In the genomic region with DNA sequence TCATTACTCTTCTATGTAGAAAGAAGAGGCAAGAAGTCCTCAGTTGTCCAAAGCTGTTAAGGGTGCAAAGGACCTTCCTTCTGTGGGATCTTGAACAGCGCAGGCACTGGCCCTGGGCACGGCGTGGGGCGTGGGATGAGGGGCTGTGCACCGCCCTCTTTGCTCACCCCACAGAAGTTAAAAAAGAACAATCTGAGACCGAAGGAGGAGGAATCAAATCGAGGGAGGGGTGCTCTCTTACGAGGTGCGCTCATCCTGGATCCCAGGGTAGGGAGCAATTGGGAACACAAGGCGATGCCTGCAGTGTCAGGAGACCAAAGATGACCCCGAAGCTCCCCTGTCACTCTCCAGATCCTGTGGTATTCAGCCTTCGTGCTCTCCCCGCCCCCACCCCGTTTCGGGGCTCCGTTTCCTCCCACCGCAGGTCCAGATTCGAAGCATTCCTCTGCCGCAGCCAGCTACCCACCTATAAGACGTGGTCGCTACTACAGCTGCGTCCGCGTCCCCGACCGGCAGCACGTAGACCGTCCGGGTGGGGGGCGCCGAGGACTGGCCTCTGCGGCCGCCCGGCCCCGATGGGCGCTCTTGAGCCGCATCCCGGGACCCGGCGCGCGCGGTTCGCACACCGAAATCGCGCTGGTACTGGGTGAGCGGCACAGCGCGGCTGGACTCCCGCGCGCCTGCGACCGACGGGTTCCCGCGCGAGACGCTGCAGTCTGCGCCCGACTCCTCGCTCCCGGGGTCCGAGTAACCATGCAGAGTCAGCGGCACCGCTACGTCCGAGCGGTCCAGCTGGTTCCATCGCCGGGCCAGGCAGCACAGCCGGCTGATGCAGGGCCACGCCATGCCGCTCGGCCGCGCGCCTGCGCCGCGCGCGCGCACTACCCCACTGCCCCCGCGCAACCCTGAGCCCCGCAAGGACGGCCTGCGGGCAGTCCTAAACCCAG, we compare ENCODE assay signal across 7 mouse cellular contexts. TPM values are rescaled to one million over a fixed set of nuclear protein-coding genes. Genes with fewer than 3 reads are reported as not detected.
A peak's percentile ranks its signal among the peaks of the same experiment; 100 is the strongest.
DNase-seq lines count a peak whose midpoint lies in the region; ATAC-seq lines count a peak whose summit lies in the region.

A gene (minus strand): TSS at position 891 of the 947 bp plus-strand sequence.

- H3K36me3 ChIP-seq in forebrain, embryonic 16.5 days (ENCODE audit: control insufficient read depth, insufficient read depth), result no peaks in the 10 kb centered on the region
- no peaks in the 10 kb centered on the region for H3K36me3 ChIP-seq in hindbrain, embryonic 11.5 days (ENCODE audit: control insufficient read depth, insufficient read depth, low read length)

- ATAC-seq in forebrain, embryonic 16.5 days, result peak; percentile 81
- ATAC-seq in hindbrain, embryonic 11.5 days (ENCODE audit: low FRiP score), result peak; percentile 92
- peak; percentile 23; the same call in 1 of the 2 replicates for ATAC-seq in megakaryocyte progenitor cell, adult 5-6 weeks (replicated peaks; ENCODE audit: poor library complexity)

- H3K27me3 ChIP-seq in forebrain, embryonic 16.5 days (replicated peaks; ENCODE audit: control insufficient read depth, insufficient read depth, low read length), result no peaks in the 10 kb centered on the region; the same call in 1 of the 2 replicates
- H3K27me3 ChIP-seq in hindbrain, embryonic 11.5 days (ENCODE audit: control insufficient read depth, insufficient read depth, low read length), result no peaks in the 10 kb centered on the region

- WGBS in forebrain, embryonic 16.5 days, result under 1% methylated on average over 90 of the region's 90 CpGs
- WGBS in hindbrain, embryonic 11.5 days, result under 1% methylated on average over 83 of the region's 90 CpGs

- no peaks in the 10 kb centered on the region for H3K9me3 ChIP-seq in forebrain, embryonic 16.5 days (ENCODE audit: control insufficient read depth, low read length)
- H3K9me3 ChIP-seq in hindbrain, embryonic 11.5 days (ENCODE audit: control insufficient read depth, low read length), result no peaks in the 10 kb centered on the region

- H3K4me3 ChIP-seq in forebrain, embryonic 16.5 days (replicated peaks; ENCODE audit: low read length), result peak within 1 kb of the TSS; percentile 85
- peak within 1 kb of the TSS; percentile 65 for H3K4me3 ChIP-seq in hindbrain, embryonic 11.5 days (ENCODE audit: low read depth, low read length)

- peaks cover 4% of the 10 kb centered on the region for H3K4me1 ChIP-seq in forebrain, embryonic 16.5 days (replicated peaks; ENCODE audit: control insufficient read depth, insufficient read depth, low read length)
- H3K4me1 ChIP-seq in hindbrain, embryonic 11.5 days (replicated peaks; ENCODE audit: control insufficient read depth, insufficient read depth, low read length), result no peaks in the 10 kb centered on the region

- H3K9ac ChIP-seq in forebrain, embryonic 16.5 days (replicated peaks; ENCODE audit: low read depth, low read length), result peak within 1 kb of the TSS; percentile 87
- peak within 1 kb of the TSS; percentile 79 for H3K9ac ChIP-seq in hindbrain, embryonic 11.5 days (ENCODE audit: low read depth, low read length)

- peak within 1 kb of the TSS; percentile 23; the same call in 1 of the 2 replicates for H3K27ac ChIP-seq in forebrain, embryonic 16.5 days (ENCODE audit: low read length)
- H3K27ac ChIP-seq in hindbrain, embryonic 11.5 days (ENCODE audit: low read depth, low read length), result no peak within 1 kb of the TSS

- intact Hi-C loops in left cerebral cortex, postnatal 25 days (cut with DNase I), result loop anchor here (1.0 to 5.0 kb wide), 2 partner anchors 37 to 62 kb away; a partner anchor contains a TSS

- H3K4me2 ChIP-seq in forebrain, embryonic 16.5 days (ENCODE audit: low read length), result peak within 1 kb of the TSS; percentile 84
- peak within 1 kb of the TSS; percentile 90 for H3K4me2 ChIP-seq in hindbrain, embryonic 11.5 days (replicated peaks; ENCODE audit: low read depth, low read length)

- DNase-seq in adrenal gland, adult (ENCODE audit: inconsistent age in 2 of 2, low spot score in 1 of 2), result peak; percentile 53 to 87
- DNase-seq in cerebellum, adult 11-12 months, result peak; percentile 81
- peak; percentile 77 for DNase-seq in hindbrain, embryonic 11.5 days (ENCODE audit: low spot score)
- peak; percentile 64 to 72 for DNase-seq in left cerebral cortex, postnatal 25 days (ENCODE audit: low spot score in 2 of 2)
- peak; percentile 41 to 48 for DNase-seq in right cerebral cortex, postnatal 36 days (ENCODE audit: low spot score in 2 of 2)

RNA-seq across cellular contexts. Expression of the gene that starts here (rescaled TPM):
- polyA plus RNA-seq in forebrain, embryonic 16.5 days (2015; fragmentation: Nextera tagmentation; extraction: Ambion mirVana), result 2.8 and 4.3 TPM in 2 replicates
- polyA plus RNA-seq in hindbrain, embryonic 11.5 days (2014; fragmentation: Nextera tagmentation; extraction: Ambion mirVana), result 1.7 and 1.8 TPM in 2 replicates
- total RNA-seq in left cerebral cortex, postnatal 25 days (2021), result 10 to 100 TPM; 46.4 to 54.3 TPM
- not detected in 2 replicates for total RNA-seq in megakaryocyte progenitor cell, adult 5-6 weeks (2015)
- not detected in 2 replicates for total RNA-seq in megakaryocyte progenitor cell, adult 5-6 weeks (2017)

Comparison
In these comparisons a context has a peak if more than half of its experiments do, and no peak if none do; other contexts are left out.
1. RNA of the gene that starts here (total RNA-seq): 46.4 to 54.3 TPM in left cerebral cortex, postnatal 25 days; not detected in megakaryocyte progenitor cell, adult 5-6 weeks; every median in the first group is over 10 times any median in the second.
2. Peak in ATAC-seq in megakaryocyte progenitor cell, adult 5-6 weeks; RNA of the gene not detected or under 1 TPM.
3. ATAC-seq: peak in every context shown above with its lines; median percentile 92 in hindbrain, embryonic 11.5 days; 81 in forebrain, embryonic 16.5 days; 23 in megakaryocyte progenitor cell, adult 5-6 weeks.
4. Peak in every context shown above with its lines, with median percentiles within 50 percentile points of each other: DNase-seq.